Mouse (Mus musculus) cortical plate, adult 2 months (tissue): ENCODE data around the gene Nfu1.

Source experiments
- CTCF ChIP-seq: fragments of 200-500 bp; IDR thresholded peaks from 2 replicates; pipeline ENCODE4 v1.5.1; 2011; ENCODE audit warnings: mild to moderate bottlenecking, control low read depth, low read length; ENCODE audit not compliant: insufficient read depth; ENCODE audit errors: extremely low read depth
- POLR2A ChIP-seq: fragments of 200-500 bp; IDR thresholded peaks from 2 replicates; pipeline ENCODE4 v1.6.1; 2011; ENCODE audit warnings: mild to moderate bottlenecking, low read length, control low read depth; ENCODE audit not compliant: insufficient read depth; ENCODE audit errors: extremely low read depth

GRCm38 (mm10) chr6:87018874-87019273 is 9.8 kb downstream of the Nfu1 start:
- TF ChIP-seq CTCF: no peak
- TF ChIP-seq POLR2A: no peak
